Mouse (Mus musculus): ENCODE results near the gene Hfe2.

Gene Hfe2

GRCm38 (mm10) chr3:96573611-96574511, 48.9 kb downstream of the Hfe2 start:
- no peak for DNase-seq (ENCODE audit: low spot score)

GRCm38 (mm10) chr3:96575272-96575984, 50.5 kb downstream of the Hfe2 start:
- no peak for DNase-seq (ENCODE audit: low spot score)

GRCm38 (mm10) chr3:96576005-96576658, 51.2 kb downstream of the Hfe2 start:
- peak; percentile 38 for DNase-seq (ENCODE audit: low spot score)

- DNase-seq (ENCODE audit: low spot score) = peak; percentile 76
Measured at GRCm38 (mm10) chr3:96576690-96577541, 51.9 kb downstream of the Hfe2 start, which contains the start of gene Gm16253. Gene Gm16253 (plus strand): TSS chr3:96576984.

GRCm38 (mm10) chr3:96577566-96577965, 52.6 kb downstream of the Hfe2 start:
- DNase-seq (ENCODE audit: low spot score) = no peak

Measured in urinary bladder, postnatal 25 days (tissue).